Mouse (Mus musculus) CH12.LX (cell line): ENCODE measurements around the gene Mapkbp1.

Source experiments
- CHD2 ChIP-seq: IDR thresholded peaks from 2 replicates; pipeline ENCODE4 v1.6.1; 2011; ENCODE audit warnings: low read length, improper control_type of control experiment
- MAFK ChIP-seq: IDR thresholded peaks from 2 replicates; pipeline ENCODE4 v1.6.1; 2011; ENCODE audit warnings: low read length, improper control_type of control experiment; ENCODE audit not compliant: insufficient replicate concordance
- POLR2A ChIP-seq: IDR thresholded peaks from 2 replicates; pipeline ENCODE4 v1.6.1; 2011; ENCODE audit warnings: low read depth, mild to moderate bottlenecking, improper control_type of control experiment, low read length
- RAD21 ChIP-seq: IDR thresholded peaks from 2 replicates; pipeline ENCODE4 v1.6.1; 2011; ENCODE audit warnings: low read depth, mild to moderate bottlenecking, low read length, improper control_type of control experiment, moderate library complexity
- USF1 ChIP-seq: IDR thresholded peaks from 2 replicates; pipeline ENCODE4 v1.6.1; 2014; ENCODE audit warnings: low read depth, mild to moderate bottlenecking, inconsistent platforms, low read length, improper control_type of control experiment

- no peak for TF ChIP-seq RAD21
- no peak for TF ChIP-seq POLR2A
- no peak for TF ChIP-seq USF1
- TF ChIP-seq MAFK, result no peak
- no peak for TF ChIP-seq CHD2
These were observed 72.2 kb downstream of the Mapkbp1 start for GRCm38 (mm10) chr2:120044676-120045075.
